Mouse (Mus musculus) cerebellum, adult 11 months (tissue): ENCODE data around the gene Lhfpl2.
A peak's percentile ranks its signal among the peaks of the same experiment; 100 is the strongest.

Experiments
- DNase-seq: peaks from one replicate; pipeline ENCODE4 v3.0.0; 2022

The Lhfpl2 gene

DNA sequence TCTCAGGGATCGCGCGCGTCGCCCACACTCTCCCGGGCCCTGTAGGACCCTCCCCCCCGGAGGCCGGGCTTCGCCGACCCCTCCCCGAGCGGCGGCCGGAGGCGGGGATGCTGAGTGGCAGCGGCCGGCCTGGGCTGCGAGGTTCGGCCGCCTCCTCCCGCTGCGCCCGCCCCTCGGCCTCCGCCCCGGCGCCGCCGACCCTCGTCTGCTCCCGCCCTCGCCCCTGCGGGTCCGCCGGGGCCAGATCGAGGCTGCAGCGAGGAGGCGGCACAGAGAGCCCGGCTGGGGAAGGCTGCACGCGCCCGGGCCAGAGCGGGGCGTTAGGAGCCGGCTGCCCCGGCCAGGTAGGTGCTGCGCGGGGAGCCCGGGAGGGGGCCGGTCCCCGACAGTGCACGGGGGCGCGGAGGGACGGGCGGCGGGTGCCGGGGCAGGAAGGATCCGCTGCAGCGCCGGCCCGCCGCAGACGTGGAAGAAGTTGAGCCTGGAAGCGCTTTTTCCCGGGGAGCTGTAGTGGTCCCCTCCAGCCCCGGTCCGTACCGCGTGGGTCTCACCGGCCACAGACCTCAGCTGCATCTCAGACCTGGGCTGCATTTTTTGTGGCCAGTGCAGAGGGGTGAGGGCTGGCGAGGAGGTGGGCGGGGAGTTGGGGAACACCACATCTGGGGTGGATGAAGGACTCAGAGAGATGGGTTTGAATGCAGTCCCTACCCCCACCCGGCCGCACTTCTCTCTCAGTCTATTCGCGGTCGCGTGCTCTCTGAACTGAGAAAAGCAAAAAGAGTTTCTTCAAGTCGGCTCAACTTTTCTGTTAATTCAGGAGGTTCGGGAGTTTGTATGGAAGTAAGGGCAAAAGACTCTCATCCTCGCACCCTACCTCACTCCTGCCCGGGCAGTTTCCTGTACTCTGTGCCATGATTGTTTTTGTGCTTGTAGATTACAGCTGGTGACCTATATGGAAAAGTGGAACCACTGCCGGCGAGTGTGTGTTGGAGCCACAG is at the start of gene Lhfpl2:
Gene Lhfpl2, plus strand, starts transcription at position 234 of the 998 bp plus-strand sequence.
- no peak for DNase-seq

DNA sequence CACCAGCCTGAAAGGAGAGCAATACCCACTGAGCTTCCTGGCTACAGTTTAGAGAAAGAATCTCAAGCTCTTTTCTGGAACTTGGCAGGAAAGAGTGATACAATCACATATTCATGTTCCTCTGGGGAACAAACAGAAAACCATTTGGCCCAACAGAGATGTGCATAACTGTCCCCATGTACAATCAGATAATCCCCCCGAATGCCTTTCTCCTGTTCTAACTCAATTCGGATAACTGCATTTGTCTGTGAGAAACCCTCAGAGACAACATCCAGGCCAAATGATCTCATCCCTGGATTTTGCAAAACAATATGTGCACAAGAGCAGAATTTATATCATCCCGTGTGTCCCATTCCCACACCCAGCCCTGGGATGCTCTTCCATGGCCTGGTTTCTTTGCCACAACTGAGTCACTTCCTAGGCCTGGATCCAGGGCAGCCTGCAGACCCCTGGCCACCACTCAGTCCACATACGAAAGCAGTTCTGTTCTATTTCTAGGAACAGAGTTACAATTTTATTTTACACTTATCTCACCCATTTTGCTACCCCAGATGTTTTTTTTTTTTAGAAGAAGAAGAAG is 45.5 kb upstream of the Lhfpl2 start:
- no peak for DNase-seq

DNA sequence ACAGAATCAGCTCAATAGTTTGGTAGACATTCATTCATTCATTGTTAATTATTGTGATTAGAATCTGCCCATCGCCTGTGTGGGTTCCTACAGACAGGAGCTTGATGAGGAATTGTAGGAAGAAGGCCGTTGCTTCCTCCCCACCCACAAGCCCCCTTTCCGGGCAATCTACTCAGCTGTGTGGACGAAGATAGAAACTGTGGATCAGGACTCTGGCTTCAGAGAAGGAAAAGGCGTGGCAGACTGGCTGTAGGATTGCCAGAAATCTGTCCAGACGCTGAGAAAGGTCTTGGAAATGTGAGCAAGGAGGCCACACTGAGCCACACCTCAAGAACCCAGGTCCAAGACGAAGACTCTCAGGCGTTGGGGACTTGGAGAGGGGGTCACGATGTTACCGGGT is 43.6 kb upstream of the Lhfpl2 start:
- DNase-seq = no peak

DNA sequence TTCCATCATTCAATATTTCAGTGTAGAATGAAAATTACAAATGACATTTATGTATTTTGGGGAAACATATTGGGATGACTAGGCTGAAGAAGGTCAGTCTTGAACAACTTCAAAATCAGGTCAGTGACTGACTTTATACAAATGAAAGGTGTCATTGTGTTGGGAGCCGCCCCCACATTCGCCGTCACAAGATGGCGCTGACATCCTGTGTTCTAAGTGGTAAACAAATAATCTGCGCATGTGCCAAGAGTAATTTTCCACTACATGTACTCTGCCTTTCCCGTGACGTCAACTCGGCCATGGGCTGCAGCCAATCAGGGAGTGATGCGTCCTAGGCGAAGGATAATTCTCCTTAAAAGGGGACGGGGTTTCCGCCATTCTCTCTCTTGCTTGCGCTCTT is 33.0 kb upstream of the Lhfpl2 start:
- DNase-seq = peak; percentile 2

DNA sequence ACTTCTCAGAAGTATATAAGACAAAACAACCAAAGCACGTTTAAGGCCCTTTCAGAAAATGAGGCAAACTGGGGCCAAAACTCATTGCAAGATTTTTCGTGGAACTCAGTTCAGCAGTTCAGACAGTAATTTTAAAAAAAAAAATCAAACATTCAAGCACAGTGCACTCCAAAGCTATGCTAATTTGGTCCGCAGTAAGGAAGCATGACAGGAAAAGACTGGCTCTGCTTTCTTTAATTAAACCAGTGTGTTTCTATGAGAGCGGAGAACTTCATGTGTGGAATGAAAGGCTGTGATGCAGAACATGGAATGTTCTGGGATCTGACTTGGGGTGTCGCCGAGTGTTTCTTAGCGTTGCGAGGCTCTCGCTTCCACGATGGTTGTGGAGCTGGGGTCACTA is 28.4 kb upstream of the Lhfpl2 start:
- no peak for DNase-seq

DNA sequence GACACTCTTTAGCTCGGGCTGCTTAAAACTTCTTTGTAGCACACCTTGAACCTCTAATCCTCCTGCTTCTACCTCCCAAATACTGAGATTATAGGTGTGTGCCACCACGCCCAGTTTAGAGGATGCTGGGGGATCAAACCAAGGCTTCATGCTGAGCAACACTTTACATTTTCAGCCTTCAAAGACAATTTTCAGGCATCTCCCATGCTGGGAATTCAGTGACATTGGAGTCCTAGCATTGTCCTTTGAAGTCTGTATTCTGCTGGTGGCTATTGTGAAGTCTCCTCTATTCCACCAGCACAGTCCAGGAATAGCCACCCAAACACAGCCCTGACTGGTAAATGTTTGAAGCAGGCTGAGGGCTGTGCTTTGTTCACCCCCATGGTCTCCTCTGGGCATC is 27.0 kb upstream of the Lhfpl2 start:
- no peak for DNase-seq

DNA sequence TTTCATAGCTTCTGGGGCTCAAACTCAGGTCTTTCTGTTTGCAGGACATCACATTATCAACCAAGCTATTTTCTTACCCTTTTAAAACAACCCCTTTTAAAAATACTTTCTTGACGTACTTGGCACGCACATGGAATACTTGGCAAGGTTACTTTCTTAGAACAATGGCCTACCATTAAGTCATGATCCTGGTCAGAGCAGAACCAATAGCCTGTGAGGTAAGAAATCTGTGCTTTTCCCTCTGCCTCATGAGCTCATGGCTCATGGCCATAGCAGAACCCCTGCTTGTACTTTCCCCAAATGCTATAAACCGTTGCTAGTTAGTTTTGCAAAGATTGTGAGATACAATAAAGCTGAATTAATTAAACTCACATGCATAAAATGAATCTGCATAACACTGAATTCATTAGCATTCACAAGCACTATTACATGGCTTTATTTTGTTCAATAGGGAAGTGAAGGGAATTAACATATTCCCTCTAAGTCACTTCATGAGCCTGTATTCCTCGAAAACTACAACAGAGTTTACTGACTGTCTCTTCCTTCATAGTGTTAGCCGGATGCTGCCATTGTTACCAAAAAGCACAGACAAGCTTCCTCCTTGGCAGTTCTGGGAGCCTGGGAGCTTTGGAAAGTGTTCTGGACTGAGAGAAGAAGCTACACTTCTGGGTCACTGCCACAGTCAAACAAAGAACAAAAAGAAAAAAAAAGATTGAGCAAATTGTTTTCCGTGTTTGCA is 20.1 kb upstream of the Lhfpl2 start:
- DNase-seq = no peak

DNA sequence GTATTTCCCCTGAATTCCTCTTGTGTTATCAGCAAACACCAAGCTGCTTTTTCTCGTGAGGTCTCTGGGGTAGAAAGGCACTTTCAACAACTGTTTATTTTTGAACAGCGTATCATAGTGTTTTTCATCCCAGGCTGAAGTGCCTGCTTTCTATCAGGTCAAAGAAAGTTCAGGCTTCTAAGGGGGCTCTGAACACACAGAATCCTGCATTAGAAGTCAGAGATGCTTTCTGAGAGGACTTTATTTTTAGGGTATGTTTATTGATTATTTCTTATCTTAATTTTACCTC is 19.6 kb upstream of the Lhfpl2 start:
- no peak for DNase-seq

DNA sequence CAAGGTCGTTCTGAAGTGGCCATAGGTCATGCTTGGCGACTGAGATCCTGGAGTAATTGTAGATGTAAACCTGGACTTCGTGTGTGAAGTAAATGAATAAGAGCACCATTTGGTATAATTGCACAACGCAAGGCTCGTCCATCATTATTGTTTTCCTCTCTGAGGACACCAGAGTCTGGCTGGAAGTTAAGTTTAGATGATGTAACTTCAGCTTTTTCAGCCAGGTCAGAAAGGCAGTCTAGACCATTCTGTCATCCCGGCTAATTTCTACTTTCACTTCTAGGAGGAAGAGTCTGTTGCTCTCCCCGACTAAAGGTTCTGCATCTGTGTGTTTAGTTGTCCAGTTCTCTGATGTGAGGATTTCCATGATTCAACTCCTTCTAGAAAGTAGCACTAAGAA is 7.6 kb upstream of the Lhfpl2 start:
- no peak for DNase-seq

DNA sequence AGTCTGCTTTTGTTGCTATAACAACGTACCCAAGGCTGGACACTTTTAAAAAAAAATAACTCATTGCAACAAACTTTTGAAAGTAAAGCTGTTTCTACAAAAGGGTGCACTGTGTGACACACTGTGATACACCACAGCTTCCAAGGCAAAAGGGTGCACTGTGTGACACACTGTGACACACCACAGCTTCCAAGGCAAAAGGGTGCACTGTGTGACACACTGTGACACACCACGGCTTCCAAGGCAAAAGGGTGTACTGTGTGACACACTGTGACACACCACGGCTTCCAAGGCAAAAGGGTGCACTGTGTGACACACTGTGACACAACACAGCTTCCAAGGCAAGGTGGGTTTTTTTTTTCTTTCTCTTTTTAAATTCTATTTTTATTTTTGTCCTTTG is 6.8 kb upstream of the Lhfpl2 start:
- DNase-seq = no peak

DNA sequence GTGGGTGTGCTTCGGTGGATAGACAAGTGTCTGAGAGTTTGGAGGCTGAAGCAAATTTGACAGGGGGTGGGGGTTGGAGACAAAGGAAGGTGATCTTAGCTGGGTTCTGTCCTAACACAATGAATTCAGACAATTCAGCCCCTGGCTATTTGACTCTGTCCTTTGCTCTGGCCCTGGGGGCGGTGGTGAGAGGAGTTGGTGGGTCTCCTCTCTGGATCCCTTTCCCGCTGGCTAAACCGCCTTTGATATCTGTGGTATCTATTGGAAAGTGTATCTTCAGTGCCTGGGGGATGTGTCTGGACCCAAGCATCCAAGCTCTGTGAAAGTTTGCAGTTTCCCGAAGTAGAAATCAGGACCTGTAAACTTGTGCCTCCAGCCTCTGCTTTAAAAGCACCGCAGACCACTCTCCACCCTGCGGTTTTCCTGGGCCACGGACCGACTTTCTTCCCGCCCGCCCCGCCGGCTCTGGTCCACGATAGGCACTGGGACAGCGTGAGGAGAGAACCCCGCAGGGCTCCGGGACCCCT is 497 bp upstream of the Lhfpl2 start:
- DNase-seq = no peak

DNA sequence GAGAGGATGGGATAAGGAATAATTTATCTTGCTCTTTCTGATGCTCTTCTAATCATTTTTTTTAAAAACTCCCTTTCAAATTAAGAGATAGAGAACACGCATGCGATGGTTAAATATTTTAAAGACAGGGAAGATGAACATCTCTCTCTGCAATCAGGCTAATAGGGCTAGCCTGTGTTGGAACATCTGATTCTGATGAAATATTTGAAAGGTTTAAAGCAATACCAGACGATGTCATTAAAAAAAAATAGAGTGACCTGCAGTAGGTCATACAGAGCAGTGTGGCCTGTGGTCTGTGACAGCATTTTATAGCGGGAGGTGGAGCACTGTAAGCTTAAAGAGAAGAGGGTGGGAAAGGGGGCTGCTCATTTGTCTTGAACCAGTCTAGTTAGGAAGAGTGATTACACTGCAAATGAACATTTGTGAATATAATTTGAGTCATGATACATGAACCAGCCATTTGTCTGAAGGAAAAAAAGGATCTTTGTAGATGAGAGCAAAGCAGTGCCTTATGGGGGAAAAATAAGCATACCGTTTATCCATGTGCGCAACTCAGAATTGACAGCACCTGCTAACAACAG is 1.1 kb downstream of the Lhfpl2 start:
- no peak for DNase-seq

DNA sequence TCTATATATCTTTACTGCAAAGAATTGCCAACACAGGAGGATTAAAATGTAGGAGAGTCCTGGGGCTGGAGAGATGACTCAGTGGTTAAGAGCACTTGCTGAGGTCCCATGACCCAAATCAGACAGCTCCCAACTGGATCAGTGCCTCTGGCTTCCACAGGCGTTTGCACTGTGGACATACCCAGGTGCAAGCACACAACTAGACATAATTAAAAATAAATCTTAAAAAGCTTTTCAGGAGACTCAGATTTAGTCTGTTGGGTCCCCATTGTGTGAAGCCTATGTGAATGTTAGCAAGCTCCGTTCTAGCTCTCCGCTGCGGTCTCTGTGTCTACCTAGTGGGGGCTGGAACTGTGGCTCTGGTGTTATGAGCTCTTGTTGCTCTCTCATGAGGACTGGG is 1.8 kb downstream of the Lhfpl2 start:
- DNase-seq = no peak

DNA sequence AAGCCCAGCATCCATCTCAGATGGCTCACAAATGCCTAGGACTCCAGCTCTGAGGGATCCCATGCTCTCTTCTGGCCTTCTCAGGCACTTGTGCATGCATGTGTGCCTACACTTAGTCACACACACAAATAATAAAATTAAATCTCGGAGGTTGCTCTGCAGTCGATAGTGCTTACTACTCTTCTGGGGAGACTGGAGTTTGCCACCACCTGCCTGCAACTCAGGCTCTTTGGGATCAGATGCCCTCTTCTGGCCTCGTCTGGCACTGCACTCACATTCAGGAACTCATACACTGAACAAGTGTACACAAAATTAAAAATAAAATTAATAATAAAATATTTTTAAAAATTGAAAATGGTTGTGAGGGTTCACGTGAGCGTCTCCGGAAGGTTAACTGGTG is 2.2 kb downstream of the Lhfpl2 start:
- DNase-seq = no peak

DNA sequence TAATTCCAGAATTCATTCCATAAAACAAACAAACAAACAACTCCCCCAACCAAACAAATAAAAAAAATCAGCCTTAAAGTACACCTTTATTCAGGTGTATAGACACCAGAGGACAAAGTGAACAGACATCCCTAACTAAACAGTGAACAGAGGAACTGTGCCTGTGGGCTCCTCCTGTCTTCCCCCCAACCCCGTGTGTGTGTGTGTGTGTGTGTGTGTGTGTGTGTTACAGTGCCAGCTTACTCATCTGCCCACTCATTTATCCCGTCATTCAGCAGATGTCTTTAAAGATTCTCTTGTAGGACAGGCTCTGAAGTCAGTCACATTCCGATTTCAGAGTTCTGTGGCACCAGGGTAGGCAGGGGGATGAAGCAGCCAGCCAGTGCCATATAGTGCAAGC is 2.9 kb downstream of the Lhfpl2 start:
- no peak for DNase-seq

DNA sequence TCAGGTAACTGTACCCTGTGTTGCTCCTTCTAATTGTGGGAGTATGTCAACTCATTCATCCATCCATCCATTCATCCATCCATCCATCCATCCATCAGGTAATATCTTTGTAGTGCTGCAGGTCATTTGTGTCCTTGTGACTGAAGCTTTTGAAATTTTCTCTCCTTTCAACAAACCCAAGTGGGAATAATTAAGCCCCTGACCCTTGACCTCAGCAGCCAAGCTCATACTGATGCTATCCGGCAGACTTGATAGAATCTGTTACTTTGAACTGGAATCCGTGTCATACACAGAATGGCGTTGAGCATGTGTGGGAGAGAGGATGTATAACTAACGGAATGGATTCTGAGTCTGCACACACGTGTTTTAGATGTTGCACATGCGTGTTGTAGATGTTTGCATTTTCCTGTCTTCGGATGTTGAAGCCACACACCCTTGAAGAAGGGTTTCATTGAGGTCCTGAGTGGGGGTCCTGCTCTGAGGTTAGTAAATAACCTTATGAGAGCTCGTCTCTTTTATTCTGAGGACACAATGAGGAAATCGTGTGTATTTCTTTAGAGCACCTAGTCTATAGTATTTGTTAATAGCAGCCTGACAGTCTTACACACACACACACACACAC is 3.8 kb downstream of the Lhfpl2 start:
- DNase-seq = no peak

DNA sequence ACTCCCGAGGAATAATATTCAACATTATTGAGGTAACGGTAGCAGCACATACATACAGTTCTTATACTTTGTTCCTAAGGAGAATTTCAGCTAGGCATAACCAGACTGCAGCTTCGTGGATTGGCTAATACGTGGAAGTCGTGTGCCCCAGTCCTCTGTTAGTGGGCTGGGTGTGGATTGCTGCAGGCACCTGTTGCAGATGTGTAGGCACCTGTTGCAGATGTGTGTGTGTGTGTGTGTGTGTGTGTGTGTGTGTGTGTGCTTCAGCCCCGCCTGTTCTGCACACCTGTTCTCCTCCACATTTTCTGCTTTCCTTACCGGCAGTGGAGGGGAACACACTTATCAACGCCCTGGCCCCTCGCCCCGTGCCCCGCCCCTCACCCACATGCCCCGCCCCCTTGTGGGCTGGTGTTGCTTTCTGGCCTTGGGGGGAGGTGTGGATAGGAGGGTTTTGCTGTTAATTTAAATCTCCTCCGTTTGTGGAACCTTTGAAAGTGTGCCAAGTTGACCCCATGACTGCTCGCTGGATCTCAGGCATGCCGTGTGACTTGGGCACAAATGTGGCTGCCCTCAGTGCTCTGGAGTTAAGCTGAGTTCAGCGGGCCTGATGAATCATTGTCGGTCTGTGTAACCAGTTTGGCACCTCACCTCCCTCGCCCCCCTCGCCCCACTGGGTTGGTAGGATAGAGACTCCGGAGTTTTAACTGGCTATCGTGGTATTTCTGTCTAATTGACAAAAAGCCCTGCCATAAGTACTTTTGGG is 4.9 kb downstream of the Lhfpl2 start:
- DNase-seq = no peak

DNA sequence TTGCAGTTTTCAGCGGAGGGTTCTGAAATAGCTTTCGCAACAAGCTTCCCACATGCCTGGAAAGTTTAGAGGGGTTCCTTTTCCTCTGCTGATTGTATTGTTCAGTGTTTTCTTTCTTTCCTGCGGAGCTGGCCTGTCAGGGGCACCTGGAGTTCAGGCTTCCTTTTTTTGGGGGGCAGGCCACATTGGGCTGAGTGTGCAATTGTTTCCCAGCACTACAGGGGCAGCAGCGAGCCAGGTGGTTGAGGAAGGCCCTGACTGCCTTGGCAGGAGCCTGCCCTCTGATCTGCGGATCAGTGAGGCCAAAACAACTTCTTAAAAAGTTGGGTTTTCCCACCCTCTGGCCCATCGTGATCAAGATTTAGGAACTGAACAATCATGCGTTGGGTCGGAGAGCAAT is 5.6 kb downstream of the Lhfpl2 start:
- no peak for DNase-seq

DNA sequence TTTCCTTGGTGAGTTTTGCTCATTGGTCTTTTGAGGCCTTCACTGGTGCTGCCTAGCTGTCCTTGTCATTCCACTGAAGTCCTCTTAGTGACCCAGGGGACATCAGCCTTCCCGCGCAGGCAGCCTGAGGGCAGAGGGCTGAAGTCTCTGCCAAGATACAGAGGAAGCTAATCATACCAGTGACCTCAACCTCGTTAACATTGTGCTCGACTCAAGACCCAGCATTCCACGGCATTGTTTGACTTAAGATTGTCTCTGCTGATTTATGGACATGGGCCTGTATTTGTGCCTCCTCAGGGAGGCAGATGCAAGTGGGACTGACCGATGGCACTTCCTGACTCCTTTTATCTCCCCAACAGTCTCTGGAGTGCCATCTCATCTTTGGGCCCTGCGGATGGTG is 7.0 kb downstream of the Lhfpl2 start:
- no peak for DNase-seq

DNA sequence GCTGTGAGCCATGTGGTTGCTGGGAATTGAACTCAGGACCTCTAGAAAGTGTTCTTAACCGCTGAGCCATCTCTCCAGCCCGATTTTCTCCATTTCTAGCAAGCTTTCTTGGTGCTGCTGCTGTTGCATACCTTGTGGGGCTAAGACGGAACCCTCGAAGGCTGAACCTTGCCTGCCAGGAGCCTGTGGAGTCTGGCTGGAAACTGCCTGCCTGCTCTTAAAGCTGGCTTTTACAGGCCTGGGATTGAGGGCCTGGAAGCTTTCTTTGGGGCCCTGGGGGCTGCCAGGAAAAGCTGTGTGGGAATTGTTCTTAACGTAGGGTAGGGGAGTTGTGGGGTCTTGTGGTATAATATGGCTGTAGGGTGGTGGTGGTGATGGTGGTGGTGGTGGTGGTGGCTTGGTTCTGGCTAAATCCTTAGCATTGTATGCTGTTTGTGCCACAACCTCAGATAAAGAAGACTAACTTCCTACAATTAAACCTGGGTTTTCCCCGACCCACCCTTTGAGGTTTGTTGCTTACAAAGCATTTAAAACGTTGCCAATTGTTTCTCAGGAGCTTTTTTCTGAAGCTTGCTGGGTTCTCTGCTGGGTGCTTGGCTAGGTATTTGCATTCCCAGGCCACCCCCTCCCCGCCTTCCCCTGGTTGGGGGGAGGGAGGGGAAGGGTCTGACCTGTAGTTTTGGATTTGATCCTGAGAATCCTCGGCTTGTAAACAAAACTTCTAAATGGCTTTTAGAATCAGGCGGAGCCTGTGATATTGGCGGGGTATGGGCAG is 7.9 kb downstream of the Lhfpl2 start:
- DNase-seq = no peak

DNA sequence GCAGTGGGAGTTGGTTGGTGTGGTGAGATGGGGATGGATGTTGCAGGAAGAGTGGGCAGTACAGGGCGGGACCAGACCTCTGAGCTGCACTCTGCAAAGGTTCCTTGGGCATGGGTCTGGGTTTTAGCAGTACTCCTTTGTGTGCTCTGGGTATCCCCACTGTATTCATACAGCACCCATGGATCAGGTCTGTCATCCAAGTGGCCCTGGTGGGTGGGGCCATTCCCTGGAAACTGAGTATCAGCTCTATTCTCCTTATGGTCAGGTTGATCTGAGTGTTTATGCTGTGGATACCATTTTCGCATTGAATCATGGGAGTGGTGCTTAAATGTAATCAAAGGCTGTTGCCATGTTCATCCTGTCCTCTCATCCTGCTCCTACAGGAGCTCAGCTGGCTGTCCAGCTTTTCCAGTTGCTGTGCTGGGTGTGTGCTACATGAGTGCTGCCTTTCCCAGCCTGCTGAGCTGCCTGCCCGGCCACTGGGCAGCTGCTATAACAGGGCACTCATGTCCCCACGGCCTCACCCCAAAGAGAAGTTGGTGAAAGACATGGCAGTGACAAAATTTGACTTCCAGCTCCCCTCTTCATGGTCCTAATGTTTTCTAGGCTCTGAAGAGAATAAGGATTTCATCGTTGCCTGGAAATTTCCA is 9.2 kb downstream of the Lhfpl2 start:
- no peak for DNase-seq
